Mouse (Mus musculus): ENCODE data around the gene Cyba.

DNA sequence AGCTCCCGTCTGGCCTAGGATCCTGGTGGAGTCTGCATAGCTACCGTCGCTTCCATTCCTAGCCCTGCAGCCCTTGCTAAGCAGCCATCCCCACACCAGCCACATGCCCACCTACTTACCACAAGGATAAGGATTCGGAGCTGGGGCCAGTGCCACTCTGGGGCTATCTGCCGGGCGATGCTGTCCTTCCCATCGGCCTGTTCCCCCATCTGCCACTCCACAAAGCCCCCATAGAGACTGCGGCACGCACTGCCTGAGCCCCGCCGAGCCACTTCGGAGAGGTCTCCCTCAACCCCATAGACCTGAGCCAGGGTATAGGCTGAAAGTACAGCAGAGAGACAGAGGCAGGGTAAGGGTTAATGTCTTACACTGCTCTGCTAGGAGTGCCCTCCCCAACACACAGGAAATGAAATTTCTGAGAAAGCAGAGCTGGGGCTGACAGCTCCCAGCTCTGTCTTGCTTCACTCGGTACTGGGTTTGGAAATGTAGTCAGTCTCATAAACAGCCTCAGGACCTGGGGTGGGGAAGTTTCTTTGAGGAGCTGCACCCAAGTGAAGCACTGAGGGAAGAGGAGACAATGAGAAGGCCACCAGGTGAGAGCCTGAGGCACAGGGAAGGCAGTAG lies 5.1 kb upstream of the Cyba start:
- TF ChIP-seq CTCF (IDR thresholded peaks at IDR 0.05; ENCODE audit: low read depth, low read length) (no peak), POLR2A (IDR thresholded peaks at IDR 0.05; ENCODE audit: borderline replicate concordance, low read depth, low read length) (no peak)
